Mouse (Mus musculus): ENCODE data around the gene Prkar2b. TPM values are rescaled to one million over a fixed set of nuclear protein-coding genes. Genes with fewer than 3 reads are reported as not detected.
A peak's percentile ranks its signal among the peaks of the same experiment; 100 is the strongest.

The Prkar2b gene
- total RNA-seq (2014; rRNA removed) (182 and 231 TPM in 2 replicates), polyA plus RNA-seq (2015; fragmentation: Nextera tagmentation; extraction: Ambion mirVana) (121 and 132 TPM in 2 replicates)

DNA sequence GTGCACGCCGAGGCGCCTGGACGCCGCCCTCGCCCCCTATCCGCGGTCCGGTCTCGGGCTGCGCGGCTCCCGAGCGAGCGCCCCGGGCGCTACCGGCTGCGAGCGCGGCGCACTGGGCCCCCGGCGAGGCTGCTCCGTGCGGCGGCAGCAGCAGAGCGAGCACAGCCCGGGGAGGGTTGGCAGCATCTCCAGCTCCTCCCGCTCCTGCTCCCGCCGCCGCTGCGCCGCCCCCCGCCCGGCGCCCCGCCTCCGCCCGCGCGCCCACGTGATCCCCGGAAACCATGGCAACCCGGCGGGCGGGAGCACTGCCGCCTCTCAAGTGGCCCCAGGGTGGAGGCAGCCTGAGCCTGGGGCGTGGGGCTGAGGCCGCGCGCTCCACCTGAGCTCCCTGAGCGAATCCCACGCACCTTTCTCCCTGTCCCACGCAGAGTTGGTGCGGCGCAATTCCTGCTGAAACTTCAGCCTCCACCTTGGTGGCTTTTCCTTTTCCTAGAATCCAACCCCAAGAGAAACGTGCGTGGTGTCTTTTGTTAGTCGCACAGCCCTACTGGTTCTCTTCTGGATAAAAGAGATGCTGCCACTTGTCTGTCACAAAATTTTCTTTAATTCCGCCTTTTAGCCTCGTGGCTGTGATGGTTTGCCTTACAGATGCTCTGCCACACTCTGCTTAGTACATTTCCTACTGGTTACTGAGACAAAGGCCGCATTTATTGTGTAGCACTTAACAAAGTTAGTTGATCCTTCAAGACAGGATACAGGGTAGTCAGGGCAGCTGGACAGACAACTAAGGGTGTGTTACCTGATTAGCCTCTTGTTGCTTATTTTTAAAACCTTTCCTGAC lies at the start of gene Prkar2b:
Gene Prkar2b (minus strand): TSS at position 207 of the 841 bp plus-strand sequence.
- H3K9me3 ChIP-seq (ENCODE audit: low read length): no peaks in the 10 kb centered on the region
- DNase-seq (ENCODE audit: low spot score) (peak; percentile 94), ATAC-seq (ENCODE audit: low FRiP score) (peak; percentile 95)
- H3K4me3 ChIP-seq (ENCODE audit: low read depth, low read length): peak within 1 kb of the TSS; percentile 90
- H3K4me1 ChIP-seq (ENCODE audit: insufficient read depth, low read length): peaks cover 6% of the 10 kb centered on the region; the same call in 1 of the 2 replicates
- under 1% methylated on average over 59 of the region's 64 CpGs for WGBS
- H3K9ac ChIP-seq (replicated peaks; ENCODE audit: low read length, poor library complexity, severe bottlenecking): peak within 1 kb of the TSS; percentile 95
- no peaks in the 10 kb centered on the region for H3K36me3 ChIP-seq (ENCODE audit: insufficient read depth, low read length)
- peak within 1 kb of the TSS; percentile 99 for H3K27ac ChIP-seq (ENCODE audit: low read depth, low read length)
- no peaks in the 10 kb centered on the region for H3K27me3 ChIP-seq (ENCODE audit: insufficient read depth, low read length)
- no peak for TF ChIP-seq CTCF (IDR thresholded peaks at IDR 0.05)
- peak within 1 kb of the TSS; percentile 71 for H3K4me2 ChIP-seq (ENCODE audit: low read depth, low read length, poor library complexity, severe bottlenecking)

DNA sequence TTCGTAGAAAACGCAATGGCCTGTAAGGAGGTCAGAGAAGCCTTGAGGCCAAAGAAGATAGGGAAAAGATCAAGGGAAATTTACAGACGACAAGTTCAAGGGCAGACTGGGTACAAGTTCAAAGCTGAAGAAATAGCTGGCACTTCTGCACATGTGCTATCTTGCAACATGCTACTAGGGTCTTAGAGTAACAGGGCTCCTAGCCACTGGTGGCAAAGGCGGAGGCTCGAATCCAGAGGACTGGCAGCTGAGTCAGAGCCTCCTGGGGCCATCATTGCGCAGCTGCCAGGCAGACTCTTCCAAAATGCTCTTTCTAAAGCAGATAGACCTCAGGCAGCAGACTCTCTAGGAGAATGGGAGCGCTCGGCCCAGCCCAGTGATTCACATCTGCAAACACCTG lies 48.1 kb upstream of the Prkar2b start:
- ATAC-seq (ENCODE audit: low FRiP score) (no peak), DNase-seq (ENCODE audit: low spot score) (no peak)
- H3K4me1 ChIP-seq (ENCODE audit: insufficient read depth, low read length): no peaks in the 10 kb centered on the region
- no peak overlapping the region for H3K27ac ChIP-seq (ENCODE audit: low read depth, low read length)
- H3K36me3 ChIP-seq (ENCODE audit: insufficient read depth, low read length): no peaks in the 10 kb centered on the region
- H3K4me2 ChIP-seq (ENCODE audit: low read depth, low read length, poor library complexity, severe bottlenecking): no peak overlapping the region
- H3K27me3 ChIP-seq (ENCODE audit: insufficient read depth, low read length): no peaks in the 10 kb centered on the region
- WGBS: 81% methylated on average over 8 of the region's 8 CpGs
- H3K9me3 ChIP-seq (ENCODE audit: low read length): no peaks in the 10 kb centered on the region
- TF ChIP-seq CTCF (IDR thresholded peaks at IDR 0.05): no peak
- no peak overlapping the region for H3K9ac ChIP-seq (replicated peaks; ENCODE audit: low read length, poor library complexity, severe bottlenecking)
- no peak overlapping the region for H3K4me3 ChIP-seq (ENCODE audit: low read depth, low read length)

DNA sequence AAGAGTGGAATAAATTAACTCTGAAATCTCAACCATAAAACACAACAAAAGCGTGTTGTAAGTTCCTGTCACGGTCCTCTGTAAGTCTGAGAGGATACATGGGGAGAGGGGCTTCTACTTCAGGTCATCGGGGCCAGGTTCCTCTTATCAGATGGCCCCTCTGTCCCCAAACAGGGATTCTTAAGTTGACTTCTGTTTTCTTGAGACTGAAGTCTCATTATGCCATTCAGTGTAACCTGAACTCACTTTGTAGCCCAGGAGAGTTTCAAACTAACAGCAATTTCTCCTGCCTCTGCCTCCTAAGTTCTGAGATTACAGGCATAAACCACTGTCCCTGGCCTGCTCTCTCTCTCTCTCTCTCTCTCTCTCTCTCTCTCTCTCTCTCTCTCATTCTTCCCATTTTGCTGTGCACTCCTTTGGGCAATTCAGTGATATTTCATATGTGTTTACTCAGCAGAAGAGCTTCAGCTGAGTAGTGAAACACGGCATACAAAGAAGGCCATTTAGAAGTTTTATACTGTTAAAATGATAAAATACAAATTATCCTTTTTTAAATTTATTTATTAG lies 43.9 kb upstream of the Prkar2b start:
- no peak for DNase-seq (ENCODE audit: low spot score)
- Histone ChIP-seq H3K9me3 (ENCODE audit: low read length) (no peaks in the 10 kb centered on the region), H3K4me1 (ENCODE audit: insufficient read depth, low read length) (no peaks in the 10 kb centered on the region), H3K4me3 (ENCODE audit: low read depth, low read length) (no peak overlapping the region), H3K4me2 (ENCODE audit: low read depth, low read length, poor library complexity, severe bottlenecking) (no peak overlapping the region), H3K9ac (replicated peaks; ENCODE audit: low read length, poor library complexity, severe bottlenecking) (no peak overlapping the region), H3K27me3 (ENCODE audit: insufficient read depth, low read length) (no peaks in the 10 kb centered on the region), H3K27ac (ENCODE audit: low read depth, low read length) (no peak overlapping the region), H3K36me3 (ENCODE audit: insufficient read depth, low read length) (no peaks in the 10 kb centered on the region)
- TF ChIP-seq CTCF (IDR thresholded peaks at IDR 0.05): no peak
- ATAC-seq (ENCODE audit: low FRiP score): no peak
- WGBS: 85% methylated on average over 4 of the region's 4 CpGs

DNA sequence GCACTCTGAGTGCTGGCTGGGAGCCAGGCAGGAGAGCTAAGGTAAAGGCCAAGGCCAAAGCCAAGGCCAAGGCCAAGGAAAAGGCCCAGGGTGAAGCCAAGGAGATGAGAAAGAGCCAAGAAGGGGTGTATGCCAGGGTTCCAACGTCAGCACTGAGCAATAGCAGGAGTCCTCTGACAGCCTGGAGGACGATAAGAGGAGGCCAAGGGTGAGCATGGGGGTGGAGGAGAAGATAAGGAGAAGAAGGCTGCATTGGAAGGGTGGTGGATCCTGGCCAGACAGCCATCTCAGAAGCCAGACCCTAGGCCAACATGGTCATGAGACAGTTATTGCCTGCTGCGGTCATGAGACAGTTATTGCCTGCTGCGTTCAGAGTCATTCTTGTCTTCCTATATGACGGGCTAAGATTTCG lies 43.4 kb upstream of the Prkar2b start:
- ATAC-seq (ENCODE audit: low FRiP score): no peak
- Histone ChIP-seq H3K36me3 (ENCODE audit: insufficient read depth, low read length) (no peaks in the 10 kb centered on the region), H3K4me3 (ENCODE audit: low read depth, low read length) (no peak overlapping the region), H3K27ac (ENCODE audit: low read depth, low read length) (no peak overlapping the region), H3K27me3 (ENCODE audit: insufficient read depth, low read length) (no peaks in the 10 kb centered on the region), H3K9ac (replicated peaks; ENCODE audit: low read length, poor library complexity, severe bottlenecking) (no peak overlapping the region), H3K4me2 (ENCODE audit: low read depth, low read length, poor library complexity, severe bottlenecking) (no peak overlapping the region), H3K4me1 (ENCODE audit: insufficient read depth, low read length) (no peaks in the 10 kb centered on the region), H3K9me3 (ENCODE audit: low read length) (no peaks in the 10 kb centered on the region)
- 91% methylated on average over 6 of the region's 6 CpGs for WGBS
- TF ChIP-seq CTCF (IDR thresholded peaks at IDR 0.05): no peak
- no peak for DNase-seq (ENCODE audit: low spot score)

DNA sequence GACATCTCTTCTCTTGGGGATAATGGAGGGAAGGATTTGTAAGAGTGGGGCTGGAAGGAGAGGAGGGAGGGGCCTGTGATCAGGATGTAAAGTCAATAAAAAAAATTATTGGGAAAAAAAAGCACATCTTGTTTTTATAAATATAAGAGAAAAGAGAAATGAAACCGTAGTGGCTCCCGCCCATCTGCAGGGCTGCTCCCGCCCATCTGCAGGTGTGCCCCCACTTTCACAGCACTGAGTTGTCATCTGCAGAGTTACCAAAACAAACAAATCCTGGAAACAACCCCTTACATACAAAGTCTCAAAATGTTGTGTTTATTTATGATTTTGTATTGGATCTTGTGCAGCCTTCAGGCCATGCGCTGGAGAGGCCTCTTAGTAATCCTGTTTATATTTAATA lies 40.2 kb upstream of the Prkar2b start:
- Histone ChIP-seq H3K4me3 (ENCODE audit: low read depth, low read length) (no peak overlapping the region), H3K27ac (ENCODE audit: low read depth, low read length) (no peak overlapping the region), H3K9me3 (ENCODE audit: low read length) (no peaks in the 10 kb centered on the region), H3K4me1 (ENCODE audit: insufficient read depth, low read length) (no peaks in the 10 kb centered on the region), H3K36me3 (ENCODE audit: insufficient read depth, low read length) (no peaks in the 10 kb centered on the region), H3K9ac (replicated peaks; ENCODE audit: low read length, poor library complexity, severe bottlenecking) (no peak overlapping the region), H3K4me2 (ENCODE audit: low read depth, low read length, poor library complexity, severe bottlenecking) (no peak overlapping the region), H3K27me3 (ENCODE audit: insufficient read depth, low read length) (no peaks in the 10 kb centered on the region)
- DNase-seq (ENCODE audit: low spot score) (no peak), ATAC-seq (ENCODE audit: low FRiP score) (no peak)
- TF ChIP-seq CTCF (IDR thresholded peaks at IDR 0.05): no peak
- WGBS: 93% methylated on average over 4 of the region's 4 CpGs

DNA sequence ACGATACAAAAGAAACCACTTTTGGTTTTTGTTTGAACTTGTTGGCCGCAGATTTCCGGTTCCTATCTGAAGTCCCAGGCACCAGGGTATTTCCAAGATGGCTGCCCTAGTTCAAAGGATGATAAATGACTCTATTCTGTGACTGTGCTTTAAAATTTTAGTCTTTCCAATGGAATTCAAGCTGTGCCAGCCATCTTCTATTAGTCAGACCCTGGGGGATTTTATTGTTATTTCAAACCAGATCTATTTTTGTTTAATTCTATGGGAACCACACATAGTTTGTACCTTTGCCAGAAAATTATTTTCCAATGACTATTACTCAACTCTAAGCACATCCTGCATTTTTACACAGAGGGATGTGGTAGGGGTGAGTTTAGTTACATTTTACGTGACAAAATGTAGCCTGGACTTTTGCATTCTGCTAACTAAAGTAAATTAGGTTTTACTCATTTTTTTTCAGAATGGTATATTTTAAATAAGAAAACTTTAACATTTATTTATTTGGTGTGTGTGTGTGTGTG lies 38.6 kb upstream of the Prkar2b start:
- no peak for TF ChIP-seq CTCF (IDR thresholded peaks at IDR 0.05)
- H3K27ac ChIP-seq (ENCODE audit: low read depth, low read length): no peak overlapping the region
- no peak overlapping the region for H3K4me2 ChIP-seq (ENCODE audit: low read depth, low read length, poor library complexity, severe bottlenecking)
- ATAC-seq (ENCODE audit: low FRiP score) (no peak), DNase-seq (ENCODE audit: low spot score) (no peak)
- H3K4me3 ChIP-seq (ENCODE audit: low read depth, low read length): no peak overlapping the region
- H3K9me3 ChIP-seq (ENCODE audit: low read length): no peaks in the 10 kb centered on the region
- H3K4me1 ChIP-seq (ENCODE audit: insufficient read depth, low read length): no peaks in the 10 kb centered on the region
- H3K27me3 ChIP-seq (ENCODE audit: insufficient read depth, low read length): no peaks in the 10 kb centered on the region
- 91% methylated on average over 4 of the region's 4 CpGs for WGBS
- H3K9ac ChIP-seq (replicated peaks; ENCODE audit: low read length, poor library complexity, severe bottlenecking): no peak overlapping the region
- H3K36me3 ChIP-seq (ENCODE audit: insufficient read depth, low read length): no peaks in the 10 kb centered on the region

Measured in midbrain, postnatal 0 days (tissue).